Mouse (Mus musculus) liver, adult 2 months (tissue): Measurements from ENCODE around the gene Igf2r. TPM values are rescaled to one million over a fixed set of nuclear protein-coding genes. Genes with fewer than 3 reads are reported as not detected.
A peak's percentile ranks its signal among the peaks of the same experiment; 100 is the strongest.

Source experiments
- DNase-seq: peaks from one replicate; pipeline ENCODE4 v3.0.0-alpha.2; 2011; ENCODE audit warnings: low read depth, low spot score; ENCODE audit errors: extremely low read depth
- H3K27ac ChIP-seq: fragments of 200-500 bp; replicated peaks from 2 replicates; pipeline ENCODE4 v1.5.1; 2012; ENCODE audit warnings: low read depth, mild to moderate bottlenecking, control low read depth, inconsistent platforms, low read length; ENCODE audit not compliant: insufficient read depth
- H3K27me3 ChIP-seq: fragments of 200-500 bp; 2 replicates; pipeline ENCODE4 v1.6.1; 2012; ENCODE audit warnings: mild to moderate bottlenecking, moderate library complexity, low read length, inconsistent platforms; ENCODE audit not compliant: control insufficient read depth, insufficient read depth
- H3K36me3 ChIP-seq: fragments of 200-500 bp; 2 replicates; pipeline ENCODE4 v1.6.1; 2012; ENCODE audit warnings: low read length, inconsistent platforms; ENCODE audit not compliant: control insufficient read depth, insufficient read depth
- H3K4me1 ChIP-seq: fragments of 200-500 bp; 2 replicates; pipeline ENCODE4 v1.6.1; 2011; ENCODE audit warnings: low read length; ENCODE audit not compliant: control insufficient read depth, insufficient read depth
- H3K4me3 ChIP-seq: fragments of 200-500 bp; 2 replicates; pipeline ENCODE4 v1.5.1; 2011; ENCODE audit warnings: low read depth, mild to moderate bottlenecking, control low read depth, low read length, moderate library complexity; ENCODE audit not compliant: insufficient read depth
- H3K79me2 ChIP-seq: fragments of 200-500 bp; 2 replicates; pipeline ENCODE4 v1.6.1; 2012; ENCODE audit warnings: inconsistent platforms, mild to moderate bottlenecking, low read length, moderate library complexity; ENCODE audit not compliant: control insufficient read depth, insufficient read depth
- H3K9ac ChIP-seq: fragments of 200-500 bp; 2 replicates; pipeline ENCODE4 v1.6.1; 2012; ENCODE audit warnings: low read depth, mild to moderate bottlenecking, control low read depth, inconsistent platforms, low read length
- CTCF ChIP-seq: fragments of 200-500 bp; IDR thresholded peaks from 2 replicates; pipeline ENCODE4 v1.5.1; 2011; ENCODE audit warnings: low read depth, low read length, control low read depth
- POLR2A ChIP-seq: fragments of 200-500 bp; IDR thresholded peaks from 2 replicates; pipeline ENCODE4 v1.6.1; 2011; ENCODE audit warnings: low read length, control low read depth; ENCODE audit not compliant: insufficient read depth; ENCODE audit errors: extremely low read depth
- WGBS: fragments of 180-500 bp; shearing (Covaris S2); methylation state at CpG from one replicate; pipeline ENCODE4 v1.1.7; 2018; 5-methylcytosine and 5-hydroxymethylcytosine counted together
- polyA plus RNA-seq: library from polyadenylated mRNA; depleted of rRNA; stranded (reverse); fragments of >200 nt; gene quantifications from 2 replicates; pipeline ENCODE4 v1.2.3, GENCODE M21; 2012
- total RNA-seq: library from RNA; depleted of rRNA; stranded (reverse); fragments of >200 nt; gene quantifications from 2 replicates; pipeline ENCODE4 v1.2.3, GENCODE M21; 2014

Igf2r gene
- total and polyA plus RNA-seq, 2 experiments, result 8.0 to 22.3 TPM

- Histone ChIP-seq H3K79me2 (peaks cover 21% of the 10 kb centered on the region; the same call in 1 of the 2 replicates), H3K4me3 (peak overlapping the region; percentile 72), H3K36me3 (no peaks in the 10 kb centered on the region), H3K9ac (peak overlapping the region; percentile 22), H3K4me1 (peaks cover 39% of the 10 kb centered on the region), H3K27me3 (no peaks in the 10 kb centered on the region), H3K27ac (peak overlapping the region; percentile 87)
- TF ChIP-seq POLR2A, result no peak
- TF ChIP-seq CTCF, result no peak
- no peak for DNase-seq
- 20% methylated on average over 3 of the region's 3 CpGs for WGBS
Observed at GRCm38 (mm10) chr17:12673871-12674270, 95.6 kb downstream of the Igf2r start.

GRCm38 (mm10) chr17:12672285-12672790 lies 97.1 kb downstream of the Igf2r start:
- H3K9ac ChIP-seq, result peak overlapping the region; percentile 0; the same call in 1 of the 2 replicates
- WGBS, result 77% methylated on average over 7 of the region's 7 CpGs
- H3K27me3 ChIP-seq, result no peaks in the 10 kb centered on the region
- peak overlapping the region; percentile 82 for H3K27ac ChIP-seq
- no peak for DNase-seq
- H3K79me2 ChIP-seq, result peaks cover 21% of the 10 kb centered on the region; the same call in 1 of the 2 replicates
- no peak for TF ChIP-seq POLR2A
- TF ChIP-seq CTCF, result no peak
- no peak overlapping the region for H3K4me3 ChIP-seq
- H3K4me1 ChIP-seq, result peaks cover 31% of the 10 kb centered on the region
- H3K36me3 ChIP-seq, result no peaks in the 10 kb centered on the region

- no peaks in the 10 kb centered on the region for H3K36me3 ChIP-seq
- H3K27ac ChIP-seq, result peak overlapping the region; percentile 82
- H3K9ac ChIP-seq, result no peak overlapping the region
- H3K79me2 ChIP-seq, result peaks cover 21% of the 10 kb centered on the region; the same call in 1 of the 2 replicates
- peaks cover 29% of the 10 kb centered on the region for H3K4me1 ChIP-seq
- H3K4me3 ChIP-seq, result no peak overlapping the region
- no peaks in the 10 kb centered on the region for H3K27me3 ChIP-seq
- TF ChIP-seq POLR2A (no peak), CTCF (no peak)
- peak; percentile 89 for DNase-seq
- 26% methylated on average over 5 of the region's 5 CpGs for WGBS
Observed at GRCm38 (mm10) chr17:12671029-12671605, 98.3 kb downstream of the Igf2r start.

- DNase-seq, result peak; percentile 71
- no peak overlapping the region for H3K9ac ChIP-seq
- H3K27ac ChIP-seq, result no peak overlapping the region
- peaks cover 37% of the 10 kb centered on the region for H3K4me1 ChIP-seq
- no peak for TF ChIP-seq POLR2A
- no peak for TF ChIP-seq CTCF
- H3K27me3 ChIP-seq, result no peaks in the 10 kb centered on the region
- H3K79me2 ChIP-seq, result peaks cover 10% of the 10 kb centered on the region; the same call in 1 of the 2 replicates
- H3K4me3 ChIP-seq, result no peak overlapping the region
- 0 out of 2 replicates have a peak, but pooled peaks cover 3% of the 10 kb centered on the region for H3K36me3 ChIP-seq
Observed at GRCm38 (mm10) chr17:12669363-12669679, 100.1 kb downstream of the Igf2r start.

- H3K4me1 ChIP-seq, result peaks cover 41% of the 10 kb centered on the region
- H3K27ac ChIP-seq, result no peak overlapping the region
- no peaks in the 10 kb centered on the region for H3K27me3 ChIP-seq
- TF ChIP-seq POLR2A, result no peak
- TF ChIP-seq CTCF, result no peak
- no peak overlapping the region for H3K9ac ChIP-seq
- peaks cover 3% of the 10 kb centered on the region; the same call in 1 of the 2 replicates for H3K36me3 ChIP-seq
- H3K79me2 ChIP-seq, result peaks cover 9% of the 10 kb centered on the region; the same call in 1 of the 2 replicates
- no peak for DNase-seq
- no peak overlapping the region for H3K4me3 ChIP-seq
- WGBS, result 70% methylated on average over 7 of the region's 7 CpGs
Observed at GRCm38 (mm10) chr17:12668478-12669362, 100.7 kb downstream of the Igf2r start.
